ENCODE assay signal across 9 mouse cellular contexts in genomic region chr16:16255217-16255616, GRCm38 (mm10).
"Had no signal": no experiment of that assay in that cellular context is flagged by ENCODE, and none has a peak within 500 bp of the region (broad histone marks: within the 10 kb centered on the region; RNA-seq: fewer than 3 reads in every experiment).

No protein-coding gene starts in this region.

- H3K27me3 ChIP-seq: limb, embryonic 13.5 days; midbrain, embryonic 13.5 days had no signal

- ATAC-seq: midbrain, embryonic 13.5 days had no signal

- H3K4me3 ChIP-seq: limb, embryonic 13.5 days; midbrain, embryonic 13.5 days had no signal

- H3K9ac ChIP-seq: limb, embryonic 13.5 days; liver, embryonic 14.5 days; midbrain, embryonic 13.5 days had no signal

- H3K27ac ChIP-seq: limb, embryonic 13.5 days; liver, embryonic 14.5 days; midbrain, embryonic 13.5 days had no signal

- H3K36me3 ChIP-seq: limb, embryonic 13.5 days; midbrain, embryonic 13.5 days had no signal

- H3K9me3 ChIP-seq: limb, embryonic 13.5 days; midbrain, embryonic 13.5 days had no signal

- DNase-seq: kidney, postnatal 14 days; left cerebral cortex, postnatal 4 days; lung, adult 18-20 months; right cerebral cortex, adult 18-20 months; right cerebral cortex, postnatal 25 days; thymus, postnatal 4 days had no signal

- H3K4me2 ChIP-seq: limb, embryonic 13.5 days; midbrain, embryonic 13.5 days had no signal
